Mouse (Mus musculus) cerebellum, adult 2 months (tissue): ENCODE measurements around the gene Nsd2.
"Not testable (repeated sequence)": the region's sequence is repeated elsewhere in the genome, so short reads cannot be mapped to it uniquely, and the experiment has no call there.

ENCODE experiments used
- CTCF ChIP-seq: fragments of 200-500 bp; IDR thresholded peaks from 2 replicates; pipeline ENCODE4 v1.5.1; 2011; ENCODE audit warnings: low read depth, mild to moderate bottlenecking, control low read depth, low read length, moderate library complexity, borderline replicate concordance; ENCODE audit not compliant: insufficient read depth
- POLR2A ChIP-seq: fragments of 200-500 bp; IDR thresholded peaks from 2 replicates; pipeline ENCODE4 v1.6.1; 2011; ENCODE audit warnings: low read length, control low read depth, borderline replicate concordance; ENCODE audit not compliant: insufficient read depth

DNA sequence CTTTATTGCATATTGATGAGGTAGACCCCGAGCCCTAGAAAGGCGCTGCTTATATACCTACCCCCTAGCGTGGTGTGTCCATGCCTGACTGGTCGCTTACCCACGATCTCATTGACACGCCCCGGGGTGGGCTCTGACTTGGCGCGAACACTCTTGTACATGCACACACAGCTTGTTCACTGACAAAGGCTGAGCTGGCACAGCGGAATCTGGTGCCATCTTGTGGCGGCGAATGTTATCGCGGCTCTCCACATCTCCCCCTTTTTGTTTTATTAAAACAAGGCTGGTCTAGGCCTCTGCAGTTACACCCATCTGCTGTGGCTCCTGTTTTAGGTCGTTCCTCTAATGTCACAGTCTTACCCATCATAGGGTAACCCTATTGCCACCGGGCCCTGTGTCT is 126.5 kb downstream of the Nsd2 start:
- TF ChIP-seq POLR2A = not testable (repeated sequence)
- TF ChIP-seq CTCF = peak; percentile 44; the same call in 1 of the 2 replicates
